Mouse (Mus musculus) adrenal gland, adult 10 weeks (tissue): ENCODE data around the gene AA792892. TPM values are rescaled to one million over a fixed set of nuclear protein-coding genes. Genes with fewer than 3 reads are reported as not detected.

Experiments used
- polyA plus RNA-seq: library from polyadenylated mRNA; stranded (reverse); fragments of 350-450 nt; fragmentation: Illumina TruSeq; extraction: RNeasy Lipid Tissue Mini Kit (QIAGEN cat#74804); gene quantifications from one replicate; pipeline ENCODE4 v1.2.3, GENCODE M21; 2014; ENCODE audit warnings: low read depth, low replicate concordance

Gene AA792892
- polyA plus RNA-seq, result not detected

GRCm38 (mm10) chr5:94339449-94339848 lies at the start of gene AA792892:
Gene AA792892, plus strand, starts transcription at chr5:94339749.

GRCm38 (mm10) chr5:94306696-94307095 lies 32.9 kb upstream of the AA792892 start, which contains the start of gene A430089I19Rik:
Gene A430089I19Rik, minus strand, starts transcription at chr5:94306796.

GRCm38 (mm10) chr5:94314135-94314534 lies 25.4 kb upstream of the AA792892 start, which contains the start of gene Gm6502:
Gene Gm6502, plus strand, starts transcription at chr5:94314435.

Other genes starting within 250 kb of the AA792892 start
- gene Gm3106, start 121.7 kb upstream of the AA792892 start, polyA plus RNA-seq, result not detected
- gene A430089I19Rik, start 33.0 kb upstream of the AA792892 start, polyA plus RNA-seq, result not detected
- not detected for gene Gm6502, start 25.3 kb upstream of the AA792892 start, polyA plus RNA-seq
- gene Gm7682, start 106.0 kb downstream of the AA792892 start, polyA plus RNA-seq, result not detected
- not detected for gene Gm3139, start 186.5 kb downstream of the AA792892 start, polyA plus RNA-seq